Mouse (Mus musculus): ENCODE results near the gene Kctd17.

- TF ChIP-seq CTCF (IDR thresholded peaks at IDR 0.05; ENCODE audit: insufficient read depth, low read depth, low read length) (no peak), POLR2A (IDR thresholded peaks at IDR 0.05; ENCODE audit: insufficient read depth, low read depth, low read length) (no peak)
Observed at GRCm38 (mm10) chr15:78455168-78455567, 26.8 kb downstream of the Kctd17 start.

Data from olfactory bulb, adult 2 months (tissue).